Mouse (Mus musculus) B cell, adult 67 days (primary cell): ENCODE data around the gene Ncapg. TPM values are rescaled to one million over a fixed set of nuclear protein-coding genes. Genes with fewer than 3 reads are reported as not detected.

ENCODE experiments used
- total RNA-seq, 2 experiments: library from RNA; stranded (reverse); gene quantifications; 4 replicates each; pipeline ENCODE4 v1.2.4; 2023

The Ncapg gene
- total RNA-seq = 1 to 10 TPM; 1.3 to 2.3 TPM

DNA sequence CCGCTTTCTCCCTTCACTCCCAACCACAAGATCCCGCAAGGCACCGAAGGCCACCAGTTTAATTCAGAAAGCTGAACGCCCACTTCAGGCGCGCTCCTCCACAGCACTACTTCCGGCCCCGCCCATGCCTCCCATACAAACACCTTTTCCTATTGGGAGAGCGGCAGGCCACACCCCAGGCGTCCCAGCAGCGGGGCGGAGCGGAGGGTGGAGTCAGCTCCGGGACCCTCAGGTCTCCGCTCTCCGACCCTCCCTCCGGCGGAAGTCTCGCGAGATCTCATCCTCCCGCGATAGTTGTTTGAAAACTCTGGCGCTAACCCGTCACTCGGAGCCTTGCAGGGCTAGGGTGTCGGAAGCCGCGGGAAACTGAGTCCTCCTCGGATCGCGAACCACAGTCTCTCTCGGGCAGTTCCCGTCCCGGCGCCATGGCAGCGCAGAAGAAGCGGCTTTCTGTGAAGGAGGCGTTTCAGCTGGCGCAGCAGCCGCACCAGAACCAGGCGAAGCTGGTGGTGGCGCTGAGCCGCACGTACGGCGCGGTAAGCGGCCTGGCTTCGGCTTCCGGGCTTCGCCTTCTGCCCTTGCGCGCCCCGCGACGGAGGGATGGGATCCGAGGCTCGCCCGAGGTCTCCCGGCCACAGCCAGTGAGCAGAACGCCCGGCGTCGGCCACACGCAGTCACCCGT lies at the start of gene Ncapg:
Ncapg (plus strand) TSS at position 322 of the 682 bp plus-strand sequence.

DNA sequence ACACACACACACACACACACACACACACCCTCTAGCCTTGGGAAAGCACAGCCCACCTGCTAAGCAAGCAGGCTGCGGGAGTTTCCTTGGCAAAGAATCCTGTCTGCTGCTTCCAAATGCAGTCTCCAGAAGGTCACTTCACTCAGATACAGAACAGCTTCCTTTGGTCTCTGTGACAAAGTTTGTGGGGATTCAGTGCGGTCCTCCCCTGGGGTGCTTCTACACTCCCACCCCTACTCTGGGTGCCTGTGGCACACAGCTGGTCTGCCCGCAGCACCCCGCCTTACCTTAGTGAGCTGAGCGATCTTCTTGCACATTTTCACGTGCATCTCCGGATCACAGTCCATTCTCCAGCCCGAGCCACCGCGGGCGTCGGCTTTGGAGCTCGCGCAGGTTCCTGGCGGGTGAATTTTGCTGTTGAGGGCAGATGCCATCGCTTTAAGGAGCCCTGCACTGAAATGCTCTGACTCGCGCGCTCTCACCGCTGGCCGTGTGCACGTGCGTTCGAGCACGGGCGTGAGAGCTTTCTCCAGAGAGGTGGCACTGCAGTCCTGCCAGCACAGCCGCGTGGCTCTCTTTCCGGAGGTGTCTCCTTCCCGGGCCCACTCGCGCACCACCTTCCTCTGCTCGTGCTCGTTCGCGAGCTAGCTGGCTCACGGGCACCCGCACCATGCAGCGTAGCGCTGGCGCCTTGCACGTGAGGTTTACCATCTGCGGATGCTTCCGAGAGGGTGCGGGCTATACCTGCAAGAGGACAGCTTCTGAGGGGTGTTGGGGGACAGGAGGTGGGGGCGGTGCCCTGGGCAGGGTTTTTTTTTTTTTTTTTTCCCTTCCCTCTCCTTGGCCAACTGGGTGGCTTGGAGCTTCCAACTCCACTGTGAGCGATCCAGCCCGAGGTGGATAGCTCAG lies 30.7 kb upstream of the Ncapg start, which contains the start of gene Fam184b:
Fam184b (minus strand) TSS at position 809 of the 909 bp plus-strand sequence.

Other genes with a start within 250 kb of the Ncapg start
- 10 to 100 TPM; 30.0 to 37.5 TPM for gene Qdpr, start 219.7 kb upstream of the Ncapg start, total RNA-seq
- gene Clrn2, start 216.2 kb upstream of the Ncapg start, total RNA-seq = not detected
- 10 to 100 TPM; 16.7 to 24.8 TPM for gene Lap3, start 176.5 kb upstream of the Ncapg start, total RNA-seq
- 100 to 1,000 TPM in 1 of 2 experiments, 10 to 100 TPM in 1; 90.2 to 111 TPM for gene Med28, start 149.7 kb upstream of the Ncapg start, total RNA-seq
- gene Fam184b, start 30.3 kb upstream of the Ncapg start, total RNA-seq = not detected
- gene Lcorl, start 187.7 kb downstream of the Ncapg start, total RNA-seq = 10 to 100 TPM; 31.1 to 41.5 TPM